Mouse (Mus musculus): ENCODE results near the gene Slc10a7. TPM values are rescaled to one million over a fixed set of nuclear protein-coding genes. Genes with fewer than 3 reads are reported as not detected.
"Not testable (repeated sequence)": the region's sequence is repeated elsewhere in the genome, so short reads cannot be mapped to it uniquely, and the experiment has no call there.

Slc10a7 gene
- total RNA-seq, 4 experiments from 2014 or later, result 5.5 to 7.2 (median 6.6) TPM

GRCm38 (mm10) chr8:78545153-78545817 is 36.1 kb downstream of the Slc10a7 start:
- not testable (repeated sequence) for DNase-seq (ENCODE audit: low spot score in 2 of 2)

GRCm38 (mm10) chr8:78549971-78550751 is 41.0 kb downstream of the Slc10a7 start:
- DNase-seq (ENCODE audit: low spot score in 2 of 2), result no peak

- no peak for DNase-seq (ENCODE audit: low spot score in 2 of 2)
These were observed 41.6 kb downstream of the Slc10a7 start for GRCm38 (mm10) chr8:78550752-78551134.

GRCm38 (mm10) chr8:78555817-78556216 is 46.7 kb downstream of the Slc10a7 start:
- no peak for DNase-seq (ENCODE audit: low spot score in 2 of 2)

- no peak for DNase-seq (ENCODE audit: low spot score in 2 of 2)
These were observed 47.8 kb downstream of the Slc10a7 start for GRCm38 (mm10) chr8:78556773-78557434.

- no peak for DNase-seq (ENCODE audit: low spot score in 2 of 2)
These were observed 52.5 kb downstream of the Slc10a7 start for GRCm38 (mm10) chr8:78561620-78562019.

GRCm38 (mm10) chr8:78563466-78564058 is 54.4 kb downstream of the Slc10a7 start:
- no peak for DNase-seq (ENCODE audit: low spot score in 2 of 2)

- no peak for DNase-seq (ENCODE audit: low spot score in 2 of 2)
These were observed 55.1 kb downstream of the Slc10a7 start for GRCm38 (mm10) chr8:78564200-78564599.

- no peak for DNase-seq (ENCODE audit: low spot score in 2 of 2)
These were observed 59.0 kb downstream of the Slc10a7 start for GRCm38 (mm10) chr8:78568196-78568595.

- DNase-seq (ENCODE audit: low spot score in 2 of 2), result no peak
These were observed 62.4 kb downstream of the Slc10a7 start for GRCm38 (mm10) chr8:78571528-78571927.

GRCm38 (mm10) chr8:78574207-78574606 is 65.1 kb downstream of the Slc10a7 start:
- DNase-seq (ENCODE audit: low spot score in 2 of 2), result no peak

GRCm38 (mm10) chr8:78577569-78577968 is 68.4 kb downstream of the Slc10a7 start:
- no peak for DNase-seq (ENCODE audit: low spot score in 2 of 2)

GRCm38 (mm10) chr8:78578036-78578435 is 68.9 kb downstream of the Slc10a7 start:
- DNase-seq (ENCODE audit: low spot score in 2 of 2), result no peak

- no peak for DNase-seq (ENCODE audit: low spot score in 2 of 2)
These were observed 75.0 kb downstream of the Slc10a7 start for GRCm38 (mm10) chr8:78584011-78584776.

GRCm38 (mm10) chr8:78584863-78585262 is 75.7 kb downstream of the Slc10a7 start:
- DNase-seq (ENCODE audit: low spot score in 2 of 2), result no peak

- no peak for DNase-seq (ENCODE audit: low spot score in 2 of 2)
These were observed 86.3 kb downstream of the Slc10a7 start for GRCm38 (mm10) chr8:78595481-78595908.

- DNase-seq (ENCODE audit: low spot score in 2 of 2), result no peak
These were observed 89.1 kb downstream of the Slc10a7 start for GRCm38 (mm10) chr8:78598237-78598636.

GRCm38 (mm10) chr8:78603084-78603483 is 93.9 kb downstream of the Slc10a7 start:
- DNase-seq (ENCODE audit: low spot score in 2 of 2), result no peak

- no peak for DNase-seq (ENCODE audit: low spot score in 2 of 2)
These were observed 95.3 kb downstream of the Slc10a7 start for GRCm38 (mm10) chr8:78604426-78604825.

GRCm38 (mm10) chr8:78609301-78609700 is 100.2 kb downstream of the Slc10a7 start:
- DNase-seq (ENCODE audit: low spot score in 2 of 2), result no peak

GRCm38 (mm10) chr8:78611019-78611418 is 101.9 kb downstream of the Slc10a7 start:
- no peak for DNase-seq (ENCODE audit: low spot score in 2 of 2)
